Mouse (Mus musculus) left cerebral cortex, postnatal 36 days (tissue): ENCODE data around the gene Tedc1. TPM values are rescaled to one million over a fixed set of nuclear protein-coding genes. Genes with fewer than 3 reads are reported as not detected.

ENCODE experiments used
- DNase-seq, 2 experiments: peaks; one replicate each; pipeline ENCODE4 v3.0.0; 2021 to 2022; ENCODE audit warnings: low spot score in 2 of 2, mixed read lengths in 1 of 2
- intact Hi-C: fragments of 180-260 bp; cut with DNase I; formaldehyde crosslinking; loops from one replicate; pipeline ENCODE4 v1.15.1; 2025
- total RNA-seq, 2 experiments: library from RNA; stranded (reverse); gene quantifications; 2 replicates each; pipeline ENCODE4 v1.2.3; 2021

The Tedc1 gene
- 1 to 10 TPM; 1.5 to 2.1 TPM for total RNA-seq

DNA sequence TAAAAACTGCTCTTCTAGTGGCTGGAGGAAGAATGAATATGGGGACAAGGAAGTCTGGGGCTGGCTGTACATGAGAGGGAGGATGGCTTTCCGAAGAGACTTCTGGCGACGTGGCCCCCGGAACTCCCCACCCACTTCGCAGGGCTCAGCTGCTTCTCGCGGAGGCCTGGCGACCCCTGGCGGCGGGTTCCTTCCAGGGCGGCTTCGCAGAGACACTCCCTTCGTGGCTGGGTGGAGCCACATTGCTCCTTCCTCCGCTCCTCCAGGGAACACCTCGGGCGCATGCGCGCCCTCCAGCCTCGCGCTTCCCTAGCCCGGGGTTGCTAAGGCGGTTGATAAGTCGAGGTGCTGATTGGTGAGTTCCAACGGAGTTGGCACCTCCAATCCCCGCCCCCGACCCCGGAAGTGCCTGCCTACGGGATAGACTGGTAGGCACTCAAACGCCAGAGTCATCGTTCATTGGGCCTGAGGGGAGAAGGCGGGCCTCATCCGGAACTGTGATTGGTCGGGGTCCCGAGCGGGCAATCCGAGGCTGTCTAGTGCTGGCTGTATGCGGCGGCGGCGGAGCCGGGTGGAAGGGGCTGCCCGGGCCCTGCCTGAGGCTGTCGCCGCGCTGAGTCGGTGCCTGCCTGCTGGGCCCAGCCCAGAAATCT lies at the start of gene Tedc1:
TSS of gene Tedc1 (plus strand) at position 535 of the 653 bp plus-strand sequence.
- DNase-seq: peak; percentile 99 to 100
- intact Hi-C loops: no loop called here

DNA sequence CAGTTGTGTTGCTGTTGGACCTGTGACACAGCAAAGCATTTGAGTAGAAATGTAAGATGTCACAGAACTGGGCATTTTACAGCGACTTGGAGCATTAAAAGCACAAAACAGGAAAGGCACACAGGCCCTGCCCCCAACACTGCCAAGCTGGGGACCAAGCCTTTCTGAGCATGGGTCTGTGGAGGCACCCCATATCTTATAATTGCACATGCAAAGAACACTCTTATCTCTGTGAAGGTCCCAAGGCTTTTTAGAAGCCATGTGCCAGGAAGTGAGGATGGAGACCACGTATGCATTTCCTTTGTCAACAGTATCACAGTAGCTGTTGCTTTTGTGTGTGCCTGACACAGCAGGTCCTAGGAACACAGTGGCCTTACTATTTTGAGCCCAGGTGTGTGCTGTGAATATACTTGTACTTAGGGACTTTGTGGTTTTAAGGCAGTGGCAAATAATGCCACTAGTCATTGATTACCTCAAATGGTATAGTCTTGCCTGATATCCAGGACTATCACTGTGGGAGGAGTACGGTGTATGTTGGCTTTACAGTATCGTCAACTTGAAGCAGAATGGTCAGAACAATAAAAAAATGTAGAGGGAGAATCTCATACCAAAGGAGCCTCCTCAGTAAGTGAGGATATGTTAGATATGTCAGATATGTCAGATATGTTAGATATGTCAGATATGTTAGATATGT lies 48.6 kb upstream of the Tedc1 start:
- no peak for DNase-seq
- intact Hi-C loops: no loop called here

GRCm38 (mm10) chr12:113108528-113109283 lies 47.5 kb upstream of the Tedc1 start:
- DNase-seq: no peak
- intact Hi-C loops: no loop called here

DNA sequence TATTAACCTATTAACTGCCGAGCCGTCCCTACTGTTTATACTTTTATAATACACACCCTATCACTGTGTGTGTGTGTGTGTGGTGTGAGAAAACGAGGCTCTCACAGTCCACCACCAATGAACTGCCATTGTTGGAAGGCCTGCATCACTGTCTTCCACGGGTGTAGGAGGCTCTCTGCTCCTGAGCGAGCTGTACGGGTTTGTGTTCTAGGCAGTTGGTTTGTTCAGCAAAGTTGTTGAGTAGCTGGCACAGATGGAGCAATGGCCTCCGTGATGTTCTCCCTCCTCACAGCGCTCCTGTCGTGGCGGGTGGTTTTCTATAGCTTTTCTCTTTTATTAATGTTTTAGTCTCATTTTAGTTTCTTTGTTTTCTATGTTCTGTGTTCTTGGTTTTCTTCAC lies 46.4 kb upstream of the Tedc1 start:
- intact Hi-C loops: no loop called here
- DNase-seq: no peak

- no peak for DNase-seq
- intact Hi-C loops: no loop called here
Observed at GRCm38 (mm10) chr12:113114141-113114540, 42.1 kb upstream of the Tedc1 start.

DNA sequence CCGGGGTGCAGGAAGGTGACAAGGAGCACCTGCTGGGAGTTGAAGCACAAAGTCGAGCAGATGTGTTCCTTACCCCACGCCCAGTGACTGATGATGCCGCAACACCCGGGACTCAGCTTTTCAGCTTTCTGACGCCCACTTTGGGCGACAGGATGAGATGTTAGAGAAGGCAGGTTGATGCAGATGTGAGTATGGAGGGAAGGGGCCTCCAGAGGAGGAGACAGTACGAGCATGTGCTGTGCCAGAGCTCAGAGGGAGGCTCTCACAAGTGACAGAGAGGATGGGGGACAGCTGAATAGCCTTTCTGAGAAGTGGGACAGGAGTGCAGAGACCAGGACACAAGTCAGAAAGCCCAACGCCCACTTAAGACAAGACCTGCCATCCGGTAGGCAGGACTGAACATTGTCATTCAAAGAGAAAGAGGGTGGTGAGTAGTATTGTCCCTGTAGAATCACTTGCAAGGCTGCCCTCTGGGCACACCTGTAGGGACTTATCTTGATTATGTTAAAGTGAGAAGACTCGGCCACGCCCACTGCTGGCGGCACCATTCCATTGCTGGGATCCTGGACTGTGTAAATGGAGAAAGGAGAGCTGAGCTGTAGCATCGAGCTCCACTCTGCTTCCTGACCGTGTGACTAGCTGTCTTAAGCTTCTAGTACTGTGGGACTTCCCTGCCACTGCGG lies 41.2 kb upstream of the Tedc1 start:
- DNase-seq: no peak
- intact Hi-C loops: no loop called here

DNA sequence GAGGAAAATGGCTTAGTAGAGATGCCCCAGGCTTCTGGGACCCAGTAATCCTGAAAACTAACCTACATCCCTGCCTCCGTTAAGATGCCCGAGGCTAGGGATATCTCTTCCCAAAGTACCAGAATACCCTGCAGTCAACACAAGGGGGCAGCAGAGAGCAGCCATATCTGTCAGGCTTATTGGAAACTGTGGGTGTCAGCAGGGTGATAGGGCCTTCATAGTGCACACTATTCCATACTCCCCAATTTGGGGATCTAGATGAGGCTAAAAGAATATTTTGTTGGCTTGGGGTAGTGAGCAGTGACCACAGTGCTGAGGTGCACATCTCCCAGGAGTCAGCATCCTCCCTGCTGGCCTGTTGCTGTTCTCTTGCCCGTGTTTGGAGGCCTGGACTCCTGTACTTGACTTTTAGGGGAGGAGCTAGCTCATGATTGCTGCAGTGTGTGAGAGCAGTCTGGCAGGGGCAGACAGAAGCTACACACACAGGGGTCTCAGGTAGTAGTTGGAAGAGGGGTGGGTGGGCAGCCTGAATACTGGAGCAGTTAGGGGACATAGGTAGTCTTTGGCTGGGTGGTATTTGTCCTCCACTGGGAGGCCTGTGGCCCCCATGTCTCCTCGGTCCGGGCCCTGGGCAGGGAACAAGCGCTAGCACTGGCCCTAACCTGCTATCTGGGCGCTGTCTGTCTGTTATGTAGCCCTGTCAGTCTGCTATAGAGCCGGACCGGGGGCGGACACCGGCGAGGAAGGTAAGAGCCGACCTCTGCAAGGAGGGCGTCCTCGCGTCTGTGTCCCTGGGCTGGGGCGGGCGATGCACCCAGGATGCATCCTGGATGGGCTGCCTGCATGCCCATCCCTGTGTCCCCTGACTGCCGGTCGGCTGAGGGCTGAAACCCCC lies 36.5 kb upstream of the Tedc1 start:
- intact Hi-C loops: no loop called here
- peak; percentile 77 to 80 for DNase-seq

DNA sequence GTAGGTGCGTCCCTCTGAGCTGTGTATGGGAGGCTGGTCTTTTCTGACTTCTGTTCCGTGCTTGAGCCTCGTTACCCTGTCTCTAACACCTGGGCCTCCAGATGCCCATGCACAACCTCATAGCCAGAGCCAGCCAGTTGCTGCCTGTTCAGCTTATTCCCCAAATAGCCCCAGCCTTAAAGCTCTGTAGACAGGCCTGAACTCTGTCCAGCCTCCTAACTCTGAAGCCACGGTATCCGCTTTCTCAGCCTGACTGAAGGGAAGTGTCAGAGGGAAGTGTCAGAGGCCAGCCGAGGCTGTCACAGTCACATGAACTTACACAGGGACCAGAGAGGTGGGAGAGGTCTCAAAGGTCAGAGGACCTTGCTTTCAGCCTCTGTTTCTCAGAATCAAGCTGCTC lies 31.5 kb upstream of the Tedc1 start:
- no peak for DNase-seq
- intact Hi-C loops: no loop called here

GRCm38 (mm10) chr12:113130732-113131131 lies 25.5 kb upstream of the Tedc1 start:
- DNase-seq: no peak
- intact Hi-C loops: no loop called here

GRCm38 (mm10) chr12:113131601-113132000 lies 24.6 kb upstream of the Tedc1 start:
- intact Hi-C loops: no loop called here
- DNase-seq: no peak

DNA sequence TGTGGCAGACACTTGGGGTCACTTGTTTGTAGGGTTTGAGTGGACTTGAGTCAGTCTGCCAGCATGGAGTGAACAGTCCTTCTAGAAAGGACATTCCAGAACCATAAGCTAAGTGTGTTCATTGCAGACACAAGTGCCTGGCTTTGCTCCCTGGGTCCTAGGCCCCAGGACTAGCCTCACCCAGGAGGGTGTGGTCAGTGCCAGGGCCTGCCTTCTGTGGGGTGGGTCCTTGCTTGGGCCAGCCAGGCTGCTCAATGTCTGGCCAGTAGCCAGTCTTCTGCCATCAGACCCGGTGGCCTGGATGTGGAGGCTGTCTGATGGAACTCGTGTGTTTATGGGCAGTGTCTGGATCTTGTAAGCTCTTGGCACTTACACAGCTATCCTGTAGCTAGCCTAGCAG lies 23.7 kb upstream of the Tedc1 start:
- intact Hi-C loops: no loop called here
- DNase-seq: no peak

DNA sequence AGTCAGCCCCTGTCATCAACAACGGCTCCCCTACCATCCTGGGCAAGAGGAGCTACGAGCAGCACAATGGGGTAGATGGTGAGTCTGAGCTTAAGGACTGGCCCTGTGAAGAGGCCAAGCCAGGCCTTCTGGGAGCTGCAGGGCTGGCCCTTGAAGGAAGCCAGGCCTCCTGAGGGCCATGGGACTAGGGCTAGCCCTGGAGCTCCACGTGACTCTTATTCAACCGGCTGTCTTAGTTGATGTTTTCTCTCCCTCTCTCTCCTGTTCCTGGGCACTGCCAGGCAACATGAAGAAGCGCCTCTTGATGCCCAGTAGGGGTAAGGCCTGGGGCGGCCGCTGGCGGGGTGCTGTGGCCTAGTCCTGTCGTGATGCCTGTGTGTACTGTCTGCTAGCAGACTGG lies 23.0 kb upstream of the Tedc1 start:
- intact Hi-C loops: no loop called here
- no peak for DNase-seq

GRCm38 (mm10) chr12:113133861-113134403 lies 22.3 kb upstream of the Tedc1 start:
- intact Hi-C loops: no loop called here
- no peak for DNase-seq

DNA sequence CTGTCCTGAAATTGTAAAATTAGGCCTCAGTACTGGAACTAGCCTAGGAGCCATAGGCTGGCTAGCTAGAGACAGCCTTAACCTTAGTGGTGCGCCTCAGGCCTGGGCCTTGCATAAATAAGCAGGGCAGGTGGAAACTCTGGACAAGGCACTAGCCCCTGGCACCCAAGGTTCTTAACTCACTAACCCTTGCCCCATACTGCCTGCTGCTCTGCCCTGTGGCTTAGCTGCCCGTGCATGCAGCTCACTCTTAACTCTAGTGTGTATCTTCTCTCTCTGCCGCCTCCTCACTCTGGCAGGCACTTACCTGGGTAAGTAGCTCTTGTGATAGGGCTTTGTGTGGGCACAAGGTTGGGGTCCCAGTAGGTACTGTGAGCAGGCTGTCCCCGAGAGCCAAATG lies 21.7 kb upstream of the Tedc1 start:
- no peak for DNase-seq
- intact Hi-C loops: no loop called here

DNA sequence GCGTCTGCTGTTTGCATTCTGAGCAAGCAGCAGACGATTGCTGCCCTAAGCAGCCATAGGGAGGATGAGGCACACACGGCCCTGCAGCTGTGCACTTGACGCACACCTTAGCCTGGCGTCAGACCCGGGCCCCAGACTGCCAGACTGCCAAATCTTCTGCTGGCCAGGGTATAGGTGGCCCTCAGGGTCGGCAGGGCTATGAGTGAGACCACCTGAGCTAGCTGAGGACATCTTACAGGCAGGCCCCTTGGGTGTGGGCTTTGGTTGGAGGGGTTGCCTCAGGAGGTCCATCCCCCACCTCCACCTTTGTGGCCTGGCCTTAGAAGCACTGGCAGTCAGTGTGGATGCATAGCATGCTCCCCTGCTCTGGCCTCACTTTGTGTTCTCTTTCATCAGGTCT lies 20.8 kb upstream of the Tedc1 start:
- no peak for DNase-seq
- intact Hi-C loops: no loop called here

- intact Hi-C loops: no loop called here
- no peak for DNase-seq
Observed at GRCm38 (mm10) chr12:113136492-113137020, 19.7 kb upstream of the Tedc1 start.

- DNase-seq: no peak
- intact Hi-C loops: no loop called here
Observed at GRCm38 (mm10) chr12:113137260-113138213, 18.7 kb upstream of the Tedc1 start.

DNA sequence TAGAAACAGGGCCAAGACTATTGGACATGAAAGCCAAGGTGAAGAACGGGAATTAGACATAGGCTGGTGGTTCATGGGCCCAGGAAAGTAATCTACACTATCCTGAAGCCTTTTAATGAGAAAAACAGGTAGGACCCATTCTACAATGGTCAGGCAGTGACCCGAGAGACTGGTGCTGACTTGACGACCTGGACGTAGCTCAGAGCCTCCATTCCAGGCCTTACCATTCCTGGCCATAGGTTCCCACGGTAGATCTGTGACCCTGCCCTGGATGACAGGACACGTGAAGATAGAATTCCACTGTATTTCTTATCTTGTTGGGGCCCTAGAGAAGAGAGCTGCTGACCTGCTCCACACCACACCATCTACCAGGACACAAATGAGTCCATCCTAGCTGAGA lies 17.9 kb upstream of the Tedc1 start:
- no peak for DNase-seq
- intact Hi-C loops: no loop called here
